Mouse (Mus musculus) adrenal gland, postnatal 10 days (tissue): ENCODE measurements at regions not wholly inside any gene's neighbourhood (a gene's known extent, or its start where the extent isn't known, plus 50 kb on each side); places are given as distances from the start of the nearest gene placed in this dataset.
A peak's percentile ranks its signal among the peaks of the same experiment; 100 is the strongest.

Experiments
- DNase-seq: peaks from one replicate; pipeline ENCODE4 v3.0.0; 2021; ENCODE audit warnings: mixed read lengths

GRCm38 (mm10) chr5:39557376-39558001 lies 197.8 kb downstream of the Hs3st1 start:
- no peak for DNase-seq

GRCm38 (mm10) chr5:39537044-39537443 lies 218.2 kb downstream of the Hs3st1 start:
- no peak for DNase-seq

- DNase-seq, result no peak
These were observed 218.9 kb downstream of the Hs3st1 start for GRCm38 (mm10) chr5:39536351-39536750.

GRCm38 (mm10) chr5:39510246-39510645 lies 245.0 kb downstream of the Hs3st1 start:
- DNase-seq, result no peak

GRCm38 (mm10) chr5:39482756-39483155 lies 272.5 kb downstream of the Hs3st1 start:
- no peak for DNase-seq

- DNase-seq, result no peak
These were observed 297.2 kb downstream of the Hs3st1 start for GRCm38 (mm10) chr5:39458116-39458525.

GRCm38 (mm10) chr5:39453706-39454105 lies 301.6 kb downstream of the Hs3st1 start:
- peak; percentile 37 for DNase-seq

- DNase-seq, result no peak
These were observed 314.5 kb downstream of the Hs3st1 start for GRCm38 (mm10) chr5:39440817-39441216.

- DNase-seq, result peak; percentile 17
These were observed 317.6 kb downstream of the Hs3st1 start for GRCm38 (mm10) chr5:39437463-39438201.

GRCm38 (mm10) chr5:39426053-39426452 lies 329.2 kb downstream of the Hs3st1 start:
- no peak for DNase-seq

- DNase-seq, result no peak
These were observed 331.6 kb downstream of the Hs3st1 start for GRCm38 (mm10) chr5:39423720-39424119.

GRCm38 (mm10) chr5:39418795-39419194 lies 336.5 kb downstream of the Hs3st1 start:
- DNase-seq, result no peak

- no peak for DNase-seq
These were observed 337.5 kb downstream of the Hs3st1 start for GRCm38 (mm10) chr5:39417845-39418154.

GRCm38 (mm10) chr5:39417121-39417844 lies 338.0 kb downstream of the Hs3st1 start:
- DNase-seq, result no peak

- no peak for DNase-seq
These were observed 338.7 kb downstream of the Hs3st1 start for GRCm38 (mm10) chr5:39416597-39417023.

- no peak for DNase-seq
These were observed 342.5 kb downstream of the Hs3st1 start for GRCm38 (mm10) chr5:39412756-39413155.

GRCm38 (mm10) chr5:39390391-39390987 lies 364.8 kb downstream of the Hs3st1 start:
- DNase-seq, result no peak

GRCm38 (mm10) chr5:39384410-39384809 lies 370.9 kb downstream of the Hs3st1 start:
- no peak for DNase-seq

- DNase-seq, result no peak
These were observed 381.1 kb downstream of the Hs3st1 start for GRCm38 (mm10) chr5:39374199-39374598.

GRCm38 (mm10) chr5:39348680-39349079 lies 406.6 kb downstream of the Hs3st1 start:
- no peak for DNase-seq

GRCm38 (mm10) chr5:39347019-39347418 lies 408.3 kb downstream of the Hs3st1 start:
- DNase-seq, result no peak

- DNase-seq, result no peak
These were observed 417.4 kb downstream of the Hs3st1 start for GRCm38 (mm10) chr5:39337917-39338316.

- no peak for DNase-seq
These were observed 418.7 kb downstream of the Hs3st1 start for GRCm38 (mm10) chr5:39336484-39336985.
